20 mouse cellular contexts compared by ENCODE assay signal in genomic region chr11:80794290-80794689, GRCm38 (mm10).
"Had no signal": no experiment of that assay in that cellular context is flagged by ENCODE, and none has a peak within 500 bp of the region (broad histone marks: within the 10 kb centered on the region; RNA-seq: fewer than 3 reads in every experiment).

No protein-coding gene starts in this region.

- H3K9me3 ChIP-seq: megakaryocyte, embryonic 14.5 days; midbrain, embryonic 10.5 days; midbrain, embryonic 12.5 days; neural tube, embryonic 13.5 days; neural tube, embryonic 15.5 days had no signal

- ATAC-seq: midbrain, embryonic 16.5 days had no signal

- H3K27me3 ChIP-seq: midbrain, embryonic 12.5 days; neural tube, embryonic 13.5 days; neural tube, embryonic 15.5 days had no signal

- H3K27ac ChIP-seq: midbrain, embryonic 10.5 days; midbrain, embryonic 12.5 days; neural tube, embryonic 13.5 days; neural tube, embryonic 15.5 days had no signal

- H3K36me3 ChIP-seq: midbrain, embryonic 10.5 days; midbrain, embryonic 12.5 days; neural tube, embryonic 13.5 days; neural tube, embryonic 15.5 days had no signal

- H3K9ac ChIP-seq: lung, embryonic 14.5 days; midbrain, embryonic 12.5 days; neural tube, embryonic 13.5 days; neural tube, embryonic 15.5 days had no signal

- H3K4me1 ChIP-seq: midbrain, embryonic 10.5 days; midbrain, embryonic 12.5 days; neural tube, embryonic 13.5 days; neural tube, embryonic 15.5 days had no signal

- H3K4me2 ChIP-seq: lung, embryonic 14.5 days; midbrain, embryonic 12.5 days; neural tube, embryonic 13.5 days; neural tube, embryonic 15.5 days had no signal

- H3K4me3 ChIP-seq: megakaryocyte, embryonic 14.5 days; midbrain, embryonic 10.5 days; midbrain, embryonic 12.5 days; myocyte; neural tube, embryonic 13.5 days; neural tube, embryonic 15.5 days had no signal

- DNase-seq: lung, adult 18-20 months; lung, embryonic 14.5 days; lung, postnatal 10 days; lung, postnatal 4 days; midbrain, embryonic 14.5 days; retina, postnatal 1 day; right cerebral cortex, adult 18-20 months; right cerebral cortex, postnatal 25 days; right cerebral cortex, postnatal 4 days; spleen, adult 18-20 months; thymus, adult 18-20 months; thymus, postnatal 14 days; thymus, postnatal 36 days had no signal
